In the genomic region with DNA sequence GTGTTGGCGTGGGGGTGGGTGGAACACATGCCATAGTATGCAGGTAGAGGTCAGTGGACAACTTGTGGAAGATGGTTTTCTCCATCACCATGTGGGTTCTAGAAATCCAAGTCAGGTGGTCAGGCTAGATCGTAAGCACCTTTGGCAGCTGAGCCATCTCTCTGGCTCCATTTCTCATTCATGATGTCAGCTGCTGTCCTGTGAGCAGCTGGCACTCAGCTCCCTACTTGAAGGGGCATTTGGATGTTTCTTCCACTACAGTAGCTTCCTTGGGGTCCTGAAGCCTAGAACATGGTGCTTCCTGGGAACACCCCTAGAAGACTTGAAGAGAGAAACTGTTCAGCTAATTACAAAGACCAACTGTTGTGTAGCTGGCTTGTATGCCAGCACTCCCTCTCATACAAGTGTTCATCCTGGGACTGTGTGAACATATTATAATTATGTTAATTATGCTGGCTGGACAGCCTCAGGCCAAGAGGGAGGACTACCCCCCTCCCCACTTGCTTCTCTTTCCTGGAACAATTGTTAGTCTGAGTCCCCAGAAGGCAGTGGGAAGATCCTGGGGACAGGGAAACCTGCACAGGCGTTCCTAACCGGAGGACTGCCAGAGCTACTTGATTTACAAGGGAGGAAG, we compare ENCODE assay signal across 19 mouse cellular contexts.
DNase-seq lines count a peak whose midpoint lies in the region; ATAC-seq lines count a peak whose summit lies in the region.
"Had no signal": no experiment of that assay in that cellular context is flagged by ENCODE, and none has a peak within 500 bp of the region (broad histone marks: within the 10 kb centered on the region; RNA-seq: fewer than 3 reads in every experiment).

No protein-coding gene starts in this region.

- H3K4me2 ChIP-seq in midbrain, embryonic 13.5 days (replicated peaks), result no peak overlapping the region
- no peak overlapping the region for H3K4me2 ChIP-seq in midbrain, embryonic 15.5 days
- no peak overlapping the region for H3K4me2 ChIP-seq in forebrain, embryonic 12.5 days
- no peak overlapping the region for H3K4me2 ChIP-seq in hindbrain, embryonic 13.5 days
- H3K4me2 ChIP-seq: heart, embryonic 11.5 days; liver, embryonic 11.5 days had no signal

- peak; percentile 70 to 72 for DNase-seq in cerebellum, postnatal 10 days
- no peak for DNase-seq in cerebellum, postnatal 36 days
- no peak for DNase-seq in thymus, postnatal 36 days
- DNase-seq: gastrocnemius, adult 2 months; heart, postnatal 10 days; kidney, adult 8-10 months; kidney, postnatal 25 days; lung, adult 2 months; lung, postnatal 36 days; right cerebral cortex, postnatal 4 days; thymus, adult 2 months had no signal

- H3K27ac ChIP-seq in midbrain, embryonic 13.5 days, result no peak overlapping the region
- no peak overlapping the region for H3K27ac ChIP-seq in midbrain, embryonic 15.5 days
- no peak overlapping the region for H3K27ac ChIP-seq in forebrain, embryonic 12.5 days
- no peak overlapping the region for H3K27ac ChIP-seq in hindbrain, embryonic 13.5 days
- H3K27ac ChIP-seq: gastrocnemius, adult 2 months had no signal

- ATAC-seq in midbrain, embryonic 13.5 days, result peak; percentile 76
- no peak for ATAC-seq in midbrain, embryonic 15.5 days (replicated peaks)
- ATAC-seq in forebrain, embryonic 12.5 days (ENCODE audit: low FRiP score), result 0 out of 2 replicates have a peak, but pooled peaks have one; percentile 57
- ATAC-seq in hindbrain, embryonic 13.5 days (ENCODE audit: low FRiP score), result peak; percentile 73
- no peak for ATAC-seq in erythroid progenitor cell, adult 5-6 weeks (replicated peaks; ENCODE audit: low FRiP score, poor library complexity, severe bottlenecking)

- H3K27me3 ChIP-seq in midbrain, embryonic 13.5 days, result no peaks in the 10 kb centered on the region
- H3K27me3 ChIP-seq in midbrain, embryonic 15.5 days (replicated peaks), result no peaks in the 10 kb centered on the region
- H3K27me3 ChIP-seq in forebrain, embryonic 12.5 days, result no peaks in the 10 kb centered on the region
- H3K27me3 ChIP-seq in hindbrain, embryonic 13.5 days, result no peaks in the 10 kb centered on the region

- H3K36me3 ChIP-seq in midbrain, embryonic 13.5 days, result no peaks in the 10 kb centered on the region
- 0 out of 2 replicates have a peak, but pooled peaks cover 3% of the 10 kb centered on the region for H3K36me3 ChIP-seq in midbrain, embryonic 15.5 days (replicated peaks)
- no peaks in the 10 kb centered on the region for H3K36me3 ChIP-seq in forebrain, embryonic 12.5 days (replicated peaks)
- H3K36me3 ChIP-seq in hindbrain, embryonic 13.5 days, result no peaks in the 10 kb centered on the region
- H3K36me3 ChIP-seq: G1E had no signal

- WGBS in midbrain, embryonic 13.5 days, result 67% methylated on average over 4 of the region's 4 CpGs
- WGBS in midbrain, embryonic 15.5 days, result 69% methylated on average over 4 of the region's 4 CpGs
- WGBS in forebrain, embryonic 12.5 days, result 56% methylated on average over 4 of the region's 4 CpGs
- 56% methylated on average over 4 of the region's 4 CpGs for WGBS in hindbrain, embryonic 13.5 days

- H3K9ac ChIP-seq in midbrain, embryonic 13.5 days (replicated peaks), result no peak overlapping the region
- H3K9ac ChIP-seq in midbrain, embryonic 15.5 days, result no peak overlapping the region
- H3K9ac ChIP-seq in forebrain, embryonic 12.5 days, result no peak overlapping the region
- H3K9ac ChIP-seq in hindbrain, embryonic 13.5 days, result no peak overlapping the region

- H3K4me3 ChIP-seq in midbrain, embryonic 13.5 days (replicated peaks), result no peak overlapping the region
- no peak overlapping the region for H3K4me3 ChIP-seq in midbrain, embryonic 15.5 days
- no peak overlapping the region for H3K4me3 ChIP-seq in forebrain, embryonic 12.5 days (replicated peaks)
- H3K4me3 ChIP-seq in hindbrain, embryonic 13.5 days, result no peak overlapping the region
- H3K4me3 ChIP-seq: gastrocnemius, adult 2 months had no signal

- H3K9me3 ChIP-seq in midbrain, embryonic 13.5 days, result peaks cover 6% of the 10 kb centered on the region; the same call in 1 of the 2 replicates
- H3K9me3 ChIP-seq in midbrain, embryonic 15.5 days, result peaks cover 8% of the 10 kb centered on the region; the same call in 1 of the 2 replicates
- peaks cover 6% of the 10 kb centered on the region; the same call in 1 of the 2 replicates for H3K9me3 ChIP-seq in forebrain, embryonic 12.5 days
- H3K9me3 ChIP-seq in hindbrain, embryonic 13.5 days, result peaks cover 9% of the 10 kb centered on the region; the same call in 1 of the 2 replicates
- H3K9me3 ChIP-seq: G1E had no signal

- H3K4me1 ChIP-seq in midbrain, embryonic 13.5 days (replicated peaks), result 0 out of 2 replicates have a peak, but pooled peaks cover 3% of the 10 kb centered on the region
- H3K4me1 ChIP-seq in midbrain, embryonic 15.5 days, result no peaks in the 10 kb centered on the region
- H3K4me1 ChIP-seq in forebrain, embryonic 12.5 days, result peaks cover 8% of the 10 kb centered on the region
- peaks cover 9% of the 10 kb centered on the region for H3K4me1 ChIP-seq in hindbrain, embryonic 13.5 days (replicated peaks)

Comparison
In these comparisons a context has a peak if more than half of its experiments do, and no peak if none do; other contexts are left out.
1. DNase-seq: peak in cerebellum, postnatal 10 days (2 of 2); none in cerebellum, postnatal 36 days (0 of 2) and thymus, postnatal 36 days (0 of 2).
2. ATAC-seq: peak in midbrain, embryonic 13.5 days (single experiment), forebrain, embryonic 12.5 days (single experiment) and hindbrain, embryonic 13.5 days (single experiment); none in midbrain, embryonic 15.5 days (single experiment) and erythroid progenitor cell, adult 5-6 weeks (single experiment).